Mouse (Mus musculus) common myeloid progenitor, adult 5-6 weeks (primary cell): Measurements from ENCODE around the gene Odaph. TPM values are rescaled to one million over a fixed set of nuclear protein-coding genes. Genes with fewer than 3 reads are reported as not detected.

Source experiments
- ATAC-seq: replicated peaks from 2 replicates; pipeline ENCODE4 v1.8.0; 2016; ENCODE audit warnings: low read depth, mild to moderate bottlenecking, moderate TSS enrichment, inconsistent platforms; ENCODE audit not compliant: poor library complexity, severe bottlenecking
- total RNA-seq: library from RNA; stranded (forward); fragments of 200-1000, 187-1606 nt; gene quantifications from 2 replicates; pipeline ENCODE4 v1.2.3, GENCODE M21; 2017

Gene Odaph
- total RNA-seq, 1 experiment from 2014 or later = not detected

GRCm38 (mm10) chr5:91987799-91988198, 524 bp downstream of the Odaph start:
- ATAC-seq = no peak

- no peak for ATAC-seq
Measured at GRCm38 (mm10) chr5:91989261-91989660, 2.0 kb downstream of the Odaph start.

DNA sequence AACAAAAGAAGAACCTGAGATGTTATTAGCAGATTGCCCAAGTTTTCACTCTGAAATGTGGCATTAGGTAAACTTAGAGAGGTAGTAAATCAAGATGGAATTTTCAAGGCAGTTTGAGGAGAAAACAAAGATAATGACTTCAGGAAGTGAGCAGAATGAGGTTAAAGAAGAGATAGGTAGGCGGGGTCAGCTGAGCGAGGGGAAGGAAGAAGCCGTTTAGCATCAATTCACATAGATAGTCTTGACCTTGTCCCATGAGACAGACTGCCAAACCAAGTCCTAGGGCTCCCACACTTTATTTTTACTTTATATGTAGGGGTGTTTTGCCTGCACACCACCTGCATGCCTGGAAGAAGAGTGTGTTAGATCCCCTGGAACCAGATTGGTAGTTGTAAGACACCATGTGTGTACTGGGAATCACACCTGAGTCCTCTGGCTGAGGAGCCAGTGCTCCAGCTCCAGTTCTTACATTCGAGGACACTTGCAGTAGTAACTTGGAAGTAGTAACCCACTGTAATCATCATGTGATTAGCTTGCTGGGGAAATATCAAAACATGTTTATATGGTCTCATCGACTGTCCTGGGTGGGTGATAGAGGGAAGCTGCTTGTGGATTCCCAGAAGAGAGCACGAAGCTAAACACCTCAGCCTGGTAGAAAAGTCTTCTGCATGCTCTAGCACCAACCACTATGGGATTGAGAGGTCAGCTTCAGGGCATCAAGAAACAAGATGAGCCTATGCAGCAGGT, 4.1 kb downstream of the Odaph start:
- ATAC-seq = no peak

- no peak for ATAC-seq
Measured at GRCm38 (mm10) chr5:91993061-91993460, 5.8 kb downstream of the Odaph start.

- ATAC-seq = no peak
Measured at GRCm38 (mm10) chr5:91994546-91994945, 7.3 kb downstream of the Odaph start.

- ATAC-seq = peak; percentile 96
Measured at GRCm38 (mm10) chr5:92000770-92001169, 13.5 kb downstream of the Odaph start.

GRCm38 (mm10) chr5:92003011-92003410, 15.7 kb downstream of the Odaph start:
- peak; percentile 82 for ATAC-seq

- ATAC-seq = no peak
Measured at GRCm38 (mm10) chr5:92009827-92010226, 22.6 kb downstream of the Odaph start.

DNA sequence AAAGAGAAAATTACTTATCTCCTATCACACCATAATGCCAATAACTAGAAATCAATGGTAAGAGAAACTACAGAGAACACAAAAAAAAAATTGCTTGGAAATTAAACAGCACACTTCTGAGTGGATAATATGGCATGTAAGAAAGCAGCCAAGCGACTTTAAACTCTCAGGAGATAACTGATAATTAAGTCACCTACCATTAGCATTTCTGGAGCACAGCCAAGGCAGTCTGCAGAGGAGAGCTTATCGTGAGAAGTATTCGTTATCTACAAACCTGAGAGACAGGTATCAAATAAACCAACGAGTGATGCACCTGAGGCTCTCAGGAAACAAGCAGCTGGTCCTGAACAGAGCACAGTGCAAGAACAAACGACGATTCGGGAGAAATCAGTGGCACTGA, 24.5 kb downstream of the Odaph start:
- ATAC-seq = no peak

- ATAC-seq = peak; percentile 79
Measured at GRCm38 (mm10) chr5:92019960-92020359, 32.7 kb downstream of the Odaph start.

DNA sequence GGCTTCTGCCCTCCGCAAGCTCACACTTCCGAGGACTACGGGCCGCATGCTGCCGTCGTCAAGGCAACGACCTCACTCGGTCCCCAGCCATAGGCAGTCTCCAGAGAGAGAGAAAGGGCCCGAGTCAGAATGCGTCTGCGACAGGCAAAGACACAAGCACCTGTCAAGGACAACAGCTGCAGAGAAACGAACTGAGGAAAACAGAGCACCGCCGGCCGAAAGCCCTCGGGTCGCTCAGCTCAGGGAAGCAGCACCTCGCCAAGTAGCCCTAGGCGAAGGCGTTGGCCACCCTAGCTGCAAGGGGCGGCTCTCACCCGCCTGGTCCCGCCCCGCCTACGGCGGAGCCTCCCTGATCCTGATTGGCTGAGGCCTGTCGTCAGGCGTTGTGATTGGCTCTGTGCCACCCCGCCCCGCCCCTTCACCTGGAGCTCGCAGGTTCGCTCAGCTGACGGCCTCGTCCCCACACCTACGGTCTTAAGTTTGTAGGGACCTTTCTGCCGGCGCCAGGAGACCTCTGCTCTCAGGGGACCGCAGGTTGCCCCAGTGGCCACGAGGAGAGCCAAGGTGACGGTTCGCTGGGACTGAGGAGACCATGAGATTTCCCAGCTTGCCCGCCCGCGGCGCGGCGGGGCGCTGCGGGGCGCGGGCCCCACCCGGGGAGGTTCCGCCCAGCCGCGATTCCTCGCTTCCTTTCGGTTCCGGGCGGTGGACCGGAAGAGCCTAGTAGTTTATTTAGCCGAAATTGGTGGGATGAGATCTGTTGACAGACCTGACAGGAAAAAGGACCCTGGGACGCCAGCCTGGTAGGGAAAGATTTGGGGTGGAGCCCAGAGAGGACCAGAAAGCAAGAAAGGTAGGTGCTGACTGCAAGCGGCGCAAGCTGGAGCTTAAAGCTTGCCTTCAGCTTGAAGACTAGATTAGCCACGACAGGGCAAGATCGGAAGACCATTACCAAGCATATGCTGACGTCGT, 55.4 kb downstream of the Odaph start:
- peak; percentile 99 for ATAC-seq

DNA sequence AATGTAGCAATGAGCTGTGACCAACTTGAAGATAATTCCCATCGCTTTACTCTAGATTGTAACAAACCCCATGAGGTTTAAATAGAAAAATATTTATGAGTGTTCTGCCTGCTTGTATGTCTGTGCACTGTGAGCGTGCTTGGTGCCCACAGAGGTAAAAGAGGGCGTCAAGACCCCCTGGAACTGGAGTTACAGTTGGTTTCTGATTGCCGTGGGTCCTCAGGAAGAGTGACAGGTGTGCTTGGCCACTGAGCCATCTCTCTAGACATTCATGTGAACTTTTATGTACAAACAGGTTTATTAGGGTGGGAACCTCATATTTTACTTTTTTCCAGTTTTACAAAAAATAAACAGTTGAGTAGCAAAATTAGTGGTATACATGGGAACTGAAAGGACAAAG, 56.5 kb downstream of the Odaph start, which contains the start of gene Cdkl2:
TSS of gene Cdkl2 (minus strand) at position 101 of the 400 bp plus-strand sequence.
- no peak for ATAC-seq

Other genes with a start within 250 kb of the Odaph start
- gene Rchy1, start 24.4 kb upstream of the Odaph start, total RNA-seq = 47.8 and 57.2 TPM in 2 replicates
- gene Cdkl2, start 56.4 kb downstream of the Odaph start, total RNA-seq = 0.39 and 3.8 TPM in 2 replicates
- 120 and 126 TPM in 2 replicates for gene G3bp2, start 96.2 kb downstream of the Odaph start, total RNA-seq
- gene Uso1, start 150.5 kb downstream of the Odaph start, total RNA-seq = 24.9 and 25.6 TPM in 2 replicates
- not detected in 2 replicates for gene U90926, start 227.9 kb downstream of the Odaph start, total RNA-seq